Mouse (Mus musculus) intestine, embryonic 16.5 days (tissue): ENCODE measurements around the gene Hnrnpab. TPM values are rescaled to one million over a fixed set of nuclear protein-coding genes. Genes with fewer than 3 reads are reported as not detected.
A peak's percentile ranks its signal among the peaks of the same experiment; 100 is the strongest.

Source experiments
- ATAC-seq: fragments of 200-750 bp; cut with Nextera tagmentation; 2 replicates; pipeline ENCODE4 v1.8.0; 2017; ENCODE audit warnings: moderate TSS enrichment, moderate library complexity
- H3K27ac ChIP-seq: fragments of 300-500 bp; sonication (generic); 2 replicates; pipeline ENCODE4 v1.5.1; 2014; ENCODE audit warnings: mild to moderate bottlenecking, low read length
- H3K27me3 ChIP-seq: fragments of 300-500 bp; sonication (generic); replicated peaks from 2 replicates; pipeline ENCODE4 v1.6.1; 2014; ENCODE audit warnings: low read length, control low read depth, mixed read lengths; ENCODE audit not compliant: control insufficient read depth, insufficient read depth
- H3K36me3 ChIP-seq: fragments of 300-500 bp; sonication (generic); 2 replicates; pipeline ENCODE4 v1.6.1; 2014; ENCODE audit warnings: low read length, control low read depth; ENCODE audit not compliant: control insufficient read depth, insufficient read depth
- H3K4me1 ChIP-seq: fragments of 300-500 bp; sonication (generic); 2 replicates; pipeline ENCODE4 v1.6.1; 2014; ENCODE audit warnings: low read length, control low read depth, mixed read lengths; ENCODE audit not compliant: control insufficient read depth, insufficient read depth
- H3K4me2 ChIP-seq: fragments of 300-500 bp; sonication (generic); 2 replicates; pipeline ENCODE4 v1.6.1; 2014; ENCODE audit warnings: low read depth, low read length, control low read depth
- H3K4me3 ChIP-seq: fragments of 300-500 bp; sonication (generic); 2 replicates; pipeline ENCODE4 v1.5.1; 2014; ENCODE audit warnings: mild to moderate bottlenecking, low read length
- H3K9ac ChIP-seq: fragments of 300-500 bp; sonication (generic); 2 replicates; pipeline ENCODE4 v1.6.1; 2014; ENCODE audit warnings: low read depth, low read length
- H3K9me3 ChIP-seq: fragments of 300-500 bp; sonication (generic); 2 replicates; pipeline ENCODE4 v1.6.1; 2016; ENCODE audit warnings: low read length, control low read depth; ENCODE audit not compliant: control insufficient read depth
- WGBS: fragments of 180-500 bp; shearing (Covaris S2); extraction: QIAGEN DNeasy Blood & Tissue Kit; methylation state at CpG from one replicate; pipeline ENCODE4 v1.1.7; 2014; 5-methylcytosine and 5-hydroxymethylcytosine counted together
- polyA plus RNA-seq: library from polyadenylated mRNA; unstranded; fragments of >200 nt; fragmentation: Nextera tagmentation; extraction: Ambion mirVana; gene quantifications from 2 replicates; pipeline ENCODE4 v1.2.1, GENCODE M21; 2015

The Hnrnpab gene
- polyA plus RNA-seq, 1 experiment from 2014 or later, result 264 TPM

DNA sequence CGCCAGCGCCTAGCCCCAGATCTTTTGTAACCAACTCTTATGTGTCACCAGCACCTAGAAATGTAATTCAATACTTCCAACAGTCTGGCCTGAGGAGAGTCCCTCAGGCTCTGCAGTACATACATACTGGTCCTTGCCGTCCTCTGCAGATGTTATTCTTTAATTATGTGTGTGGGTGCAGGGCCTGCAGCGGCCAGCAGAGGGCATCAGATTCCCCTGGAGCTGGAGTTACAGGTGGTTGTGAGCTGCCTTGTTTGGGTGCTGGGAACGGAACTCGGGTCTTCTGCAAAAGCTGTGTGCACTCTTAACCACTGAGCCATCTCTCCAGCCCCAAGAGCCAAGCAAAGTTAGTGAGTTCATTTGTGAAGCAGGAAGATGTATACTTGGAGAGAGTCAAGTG, 40.7 kb downstream of the Hnrnpab start:
- no peak for ATAC-seq

GRCm38 (mm10) chr11:51565062-51565461, 41.6 kb downstream of the Hnrnpab start:
- Histone ChIP-seq H3K27ac (no peak overlapping the region), H3K27me3 (no peaks in the 10 kb centered on the region), H3K9me3 (peaks cover 4% of the 10 kb centered on the region; the same call in 1 of the 2 replicates), H3K4me3 (no peak overlapping the region), H3K9ac (no peak overlapping the region), H3K36me3 (no peaks in the 10 kb centered on the region), H3K4me2 (no peak overlapping the region), H3K4me1 (no peaks in the 10 kb centered on the region)
- peak; percentile 44; the same call in 1 of the 2 replicates for ATAC-seq
- 39% methylated on average over 3 of the region's 3 CpGs for WGBS

More for the DNA sequence above, 40.7 kb downstream of the Hnrnpab start:
- H3K27ac ChIP-seq, result no peak overlapping the region
- H3K27me3 ChIP-seq, result no peaks in the 10 kb centered on the region
- H3K9me3 ChIP-seq, result peaks cover 4% of the 10 kb centered on the region; the same call in 1 of the 2 replicates
- WGBS, result 92% methylated on average over 6 of the region's 6 CpGs
- no peak overlapping the region for H3K4me2 ChIP-seq
- no peaks in the 10 kb centered on the region for H3K36me3 ChIP-seq
- no peaks in the 10 kb centered on the region for H3K4me1 ChIP-seq
- no peak overlapping the region for H3K9ac ChIP-seq
- no peak overlapping the region for H3K4me3 ChIP-seq

- H3K27ac ChIP-seq, result no peak overlapping the region
- ATAC-seq, result no peak
- H3K4me1 ChIP-seq, result no peaks in the 10 kb centered on the region
- H3K4me2 ChIP-seq, result no peak overlapping the region
- H3K9me3 ChIP-seq, result peaks cover 4% of the 10 kb centered on the region; the same call in 1 of the 2 replicates
- no peak overlapping the region for H3K4me3 ChIP-seq
- H3K27me3 ChIP-seq, result no peaks in the 10 kb centered on the region
- WGBS, result 88% methylated on average over 1 of the region's 1 CpGs
- H3K9ac ChIP-seq, result no peak overlapping the region
- H3K36me3 ChIP-seq, result no peaks in the 10 kb centered on the region
Observed at GRCm38 (mm10) chr11:51563276-51563675, 43.4 kb downstream of the Hnrnpab start.

DNA sequence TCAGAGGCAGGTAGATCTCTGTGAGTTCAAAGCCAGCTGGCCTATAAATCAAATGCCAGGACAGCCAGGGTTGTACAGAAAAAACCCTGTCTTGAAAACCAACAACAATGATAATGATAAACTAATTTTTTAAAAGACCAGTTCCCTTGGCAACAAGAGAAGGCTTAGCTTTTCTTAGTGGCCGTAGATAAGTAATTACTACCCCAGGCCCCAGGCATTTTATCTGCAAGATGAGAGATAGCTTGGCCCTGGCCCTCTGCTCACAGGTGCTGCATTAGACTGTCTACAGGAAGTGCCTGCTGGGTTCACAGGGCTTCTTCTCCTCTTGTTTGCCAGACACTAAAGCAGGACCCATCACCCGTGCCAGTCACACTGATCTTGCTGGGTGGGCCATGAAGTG, 51.6 kb downstream of the Hnrnpab start:
- no peak overlapping the region for H3K27ac ChIP-seq
- H3K9me3 ChIP-seq, result no peaks in the 10 kb centered on the region
- WGBS, result 25% methylated on average over 2 of the region's 2 CpGs
- no peak overlapping the region for H3K4me2 ChIP-seq
- peaks cover 8% of the 10 kb centered on the region for H3K4me1 ChIP-seq
- ATAC-seq, result no peak
- no peak overlapping the region for H3K4me3 ChIP-seq
- no peaks in the 10 kb centered on the region for H3K36me3 ChIP-seq
- no peak overlapping the region for H3K9ac ChIP-seq
- H3K27me3 ChIP-seq, result no peaks in the 10 kb centered on the region

DNA sequence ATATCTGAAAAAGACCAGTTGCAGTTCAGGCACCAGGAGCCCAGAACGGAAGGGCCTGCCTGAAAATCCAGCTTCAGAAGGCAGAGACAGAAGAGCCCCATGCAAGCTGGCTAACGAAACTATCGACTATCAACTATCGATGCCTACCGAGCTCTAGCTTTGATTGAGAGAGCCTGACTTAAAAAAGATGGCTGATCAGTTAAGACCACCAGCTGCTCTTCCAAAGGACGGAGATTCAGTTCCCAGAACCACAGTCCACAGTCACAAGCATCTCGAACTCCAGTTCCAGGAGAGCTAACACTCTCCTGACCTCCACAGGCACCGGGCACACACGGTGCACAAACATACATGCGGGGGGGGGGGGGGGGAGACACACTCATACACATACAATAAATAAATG, 52.1 kb downstream of the Hnrnpab start:
- WGBS, result 69% methylated on average over 9 of the region's 10 CpGs
- no peaks in the 10 kb centered on the region for H3K27me3 ChIP-seq
- H3K4me2 ChIP-seq, result no peak overlapping the region
- peaks cover 8% of the 10 kb centered on the region for H3K4me1 ChIP-seq
- no peak overlapping the region for H3K27ac ChIP-seq
- no peak overlapping the region for H3K4me3 ChIP-seq
- H3K36me3 ChIP-seq, result no peaks in the 10 kb centered on the region
- no peak overlapping the region for H3K9ac ChIP-seq
- no peaks in the 10 kb centered on the region for H3K9me3 ChIP-seq
- ATAC-seq, result no peak

- Histone ChIP-seq H3K27me3 (no peaks in the 10 kb centered on the region), H3K4me1 (peaks cover 8% of the 10 kb centered on the region), H3K4me3 (no peak overlapping the region), H3K4me2 (no peak overlapping the region), H3K9ac (no peak overlapping the region), H3K9me3 (no peaks in the 10 kb centered on the region), H3K36me3 (no peaks in the 10 kb centered on the region), H3K27ac (no peak overlapping the region)
- ATAC-seq, result no peak
- 54% methylated on average over 3 of the region's 3 CpGs for WGBS
Observed at GRCm38 (mm10) chr11:51552091-51552490, 54.6 kb downstream of the Hnrnpab start.

DNA sequence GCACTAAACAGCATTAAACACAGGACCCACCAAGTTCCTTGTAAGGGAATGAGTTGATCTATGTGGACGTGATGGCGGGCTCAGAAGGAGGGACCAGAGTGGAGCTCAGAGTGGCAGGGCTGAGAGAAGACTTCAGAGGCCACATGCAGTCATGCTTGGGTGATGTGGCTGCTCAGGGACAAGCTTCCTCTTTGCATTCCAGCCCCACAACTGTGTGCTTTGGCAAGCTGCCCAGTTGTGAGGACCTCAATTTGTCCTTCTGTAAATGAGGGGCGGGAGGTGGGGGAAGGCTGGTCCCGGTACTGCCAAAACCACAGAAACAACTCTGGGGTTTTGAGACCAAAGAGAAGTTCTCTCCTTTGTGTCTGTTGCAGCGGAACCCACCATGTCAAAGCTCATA, 55.4 kb downstream of the Hnrnpab start:
- no peaks in the 10 kb centered on the region for H3K36me3 ChIP-seq
- H3K9ac ChIP-seq, result no peak overlapping the region
- no peak overlapping the region for H3K4me3 ChIP-seq
- WGBS, result 43% methylated on average over 5 of the region's 5 CpGs
- no peak overlapping the region for H3K4me2 ChIP-seq
- peak; percentile 52; the same call in 1 of the 2 replicates for ATAC-seq
- H3K4me1 ChIP-seq, result peaks cover 8% of the 10 kb centered on the region
- H3K27ac ChIP-seq, result no peak overlapping the region
- H3K27me3 ChIP-seq, result no peaks in the 10 kb centered on the region
- no peaks in the 10 kb centered on the region for H3K9me3 ChIP-seq

Other genes starting within 250 kb of the Hnrnpab start
- gene Phykpl, start 22.1 kb downstream of the Hnrnpab start, polyA plus RNA-seq, result 20.5 and 20.9 TPM in 2 replicates
- 150 and 175 TPM in 2 replicates for gene Nhp2, start 12.9 kb upstream of the Hnrnpab start, polyA plus RNA-seq
- gene Rmnd5b, start 29.0 kb upstream of the Hnrnpab start, polyA plus RNA-seq, result 42.0 and 44.4 TPM in 2 replicates
- 16.1 and 17.0 TPM in 2 replicates for gene N4bp3, start 44.0 kb upstream of the Hnrnpab start, polyA plus RNA-seq
- gene D930048N14Rik, start 44.1 kb upstream of the Hnrnpab start, polyA plus RNA-seq, result 3.4 and 3.7 TPM in 2 replicates
- 97.2 and 103 TPM in 2 replicates for gene 0610009B22Rik, start 82.0 kb upstream of the Hnrnpab start, polyA plus RNA-seq
- 21.2 and 27.6 TPM in 2 replicates for gene Sec24a, start 156.8 kb upstream of the Hnrnpab start, polyA plus RNA-seq
- 218 and 226 TPM in 2 replicates for gene Sar1b, start 156.8 kb upstream of the Hnrnpab start, polyA plus RNA-seq